16 mouse cellular contexts compared by ENCODE assay signal in genomic region chr1:153219376-153219775, GRCm38 (mm10). TPM values are rescaled to one million over a fixed set of nuclear protein-coding genes. Genes with fewer than 3 reads are reported as not detected.
A peak's percentile ranks its signal among the peaks of the same experiment; 100 is the strongest.
DNase-seq lines count a peak whose midpoint lies in the region; ATAC-seq lines count a peak whose summit lies in the region.
"Had no signal": no experiment of that assay in that cellular context is flagged by ENCODE, and none has a peak within 500 bp of the region (broad histone marks: within the 10 kb centered on the region; RNA-seq: fewer than 3 reads in every experiment).

No protein-coding gene starts in this region.

- ATAC-seq in forebrain, embryonic 11.5 days (replicated peaks; ENCODE audit: low FRiP score) = no peak
- no peak for ATAC-seq in midbrain, embryonic 11.5 days (ENCODE audit: low FRiP score)
- no peak for ATAC-seq in inflammation-experienced regulatory T-cells, adult 6 months
- no peak for ATAC-seq in monocyte, adult 5-6 weeks (replicated peaks; ENCODE audit: insufficient number of reproducible peaks, low FRiP score, low TSS enrichment, poor library complexity, severe bottlenecking)
- ATAC-seq: liver, embryonic 12.5 days had no signal

- H3K4me3 ChIP-seq in forebrain, embryonic 10.5 days = no peak overlapping the region
- no peak overlapping the region for H3K4me3 ChIP-seq in forebrain, embryonic 11.5 days (ENCODE audit: low read depth, low read length)
- no peak overlapping the region for H3K4me3 ChIP-seq in midbrain, embryonic 11.5 days (ENCODE audit: low read depth, low read length)
- no peak overlapping the region for H3K4me3 ChIP-seq in midbrain, embryonic 10.5 days
- H3K4me3 ChIP-seq: liver, embryonic 12.5 days; neural tube, embryonic 13.5 days had no signal

- peaks cover 51% of the 10 kb centered on the region for H3K36me3 ChIP-seq in forebrain, embryonic 10.5 days (replicated peaks)
- H3K36me3 ChIP-seq in forebrain, embryonic 11.5 days (ENCODE audit: control insufficient read depth, insufficient read depth, low read length) = peaks cover 2% of the 10 kb centered on the region; the same call in 1 of the 2 replicates
- H3K36me3 ChIP-seq in midbrain, embryonic 11.5 days (ENCODE audit: control insufficient read depth, insufficient read depth, low read length) = peaks cover 6% of the 10 kb centered on the region
- H3K36me3 ChIP-seq in midbrain, embryonic 10.5 days = peaks cover 49% of the 10 kb centered on the region

- no peak overlapping the region for H3K4me2 ChIP-seq in forebrain, embryonic 11.5 days (ENCODE audit: low read depth, low read length, severe bottlenecking)
- H3K4me2 ChIP-seq in midbrain, embryonic 11.5 days = no peak overlapping the region
- H3K4me2 ChIP-seq: liver, embryonic 12.5 days; neural tube, embryonic 13.5 days had no signal

- 0 out of 2 replicates have a peak overlapping the region, but pooled peaks have one; percentile 30 for H3K27ac ChIP-seq in forebrain, embryonic 10.5 days
- H3K27ac ChIP-seq in forebrain, embryonic 11.5 days (ENCODE audit: low read depth, low read length) = no peak overlapping the region
- H3K27ac ChIP-seq in midbrain, embryonic 11.5 days (ENCODE audit: low read depth, low read length) = no peak overlapping the region
- H3K27ac ChIP-seq in midbrain, embryonic 10.5 days (replicated peaks) = no peak overlapping the region
- H3K27ac ChIP-seq: liver, embryonic 12.5 days; neural tube, embryonic 13.5 days had no signal

- H3K9me3 ChIP-seq in forebrain, embryonic 10.5 days = no peaks in the 10 kb centered on the region
- H3K9me3 ChIP-seq in forebrain, embryonic 11.5 days (ENCODE audit: control insufficient read depth, low read length) = no peaks in the 10 kb centered on the region
- no peaks in the 10 kb centered on the region for H3K9me3 ChIP-seq in midbrain, embryonic 11.5 days (ENCODE audit: control insufficient read depth, low read length)
- no peaks in the 10 kb centered on the region for H3K9me3 ChIP-seq in midbrain, embryonic 10.5 days (replicated peaks)
- H3K9me3 ChIP-seq: liver, embryonic 12.5 days; neural tube, embryonic 13.5 days had no signal

- H3K4me1 ChIP-seq in forebrain, embryonic 10.5 days = 0 out of 2 replicates have a peak, but pooled peaks cover 17% of the 10 kb centered on the region
- H3K4me1 ChIP-seq in forebrain, embryonic 11.5 days (replicated peaks; ENCODE audit: control insufficient read depth, insufficient read depth, low read length) = no peaks in the 10 kb centered on the region
- H3K4me1 ChIP-seq in midbrain, embryonic 11.5 days (ENCODE audit: control insufficient read depth, insufficient read depth, low read length) = peaks cover 2% of the 10 kb centered on the region; the same call in 1 of the 2 replicates
- peaks cover 19% of the 10 kb centered on the region for H3K4me1 ChIP-seq in midbrain, embryonic 10.5 days
- H3K4me1 ChIP-seq: liver, embryonic 12.5 days had no signal

- WGBS in forebrain, embryonic 10.5 days = 71% methylated on average over 9 of the region's 9 CpGs
- WGBS in forebrain, embryonic 11.5 days = 66% methylated on average over 9 of the region's 9 CpGs
- 59% methylated on average over 9 of the region's 9 CpGs for WGBS in midbrain, embryonic 11.5 days
- WGBS in midbrain, embryonic 10.5 days = 64% methylated on average over 9 of the region's 9 CpGs

- no peaks in the 10 kb centered on the region for H3K27me3 ChIP-seq in forebrain, embryonic 10.5 days (ENCODE audit: poor library complexity, severe bottlenecking)
- H3K27me3 ChIP-seq in forebrain, embryonic 11.5 days (ENCODE audit: control insufficient read depth, insufficient read depth, low read length) = no peaks in the 10 kb centered on the region
- H3K27me3 ChIP-seq in midbrain, embryonic 11.5 days (ENCODE audit: control insufficient read depth, insufficient read depth, low read length) = no peaks in the 10 kb centered on the region
- no peaks in the 10 kb centered on the region for H3K27me3 ChIP-seq in midbrain, embryonic 10.5 days (ENCODE audit: low read depth, poor library complexity, severe bottlenecking)
- H3K27me3 ChIP-seq: liver, embryonic 12.5 days; neural tube, embryonic 13.5 days had no signal

- H3K9ac ChIP-seq in forebrain, embryonic 11.5 days (ENCODE audit: low read length) = no peak overlapping the region
- no peak overlapping the region for H3K9ac ChIP-seq in midbrain, embryonic 11.5 days (ENCODE audit: low read length)
- H3K9ac ChIP-seq: liver, embryonic 12.5 days; neural tube, embryonic 13.5 days had no signal

- DNase-seq in forebrain, embryonic 10.5 days (ENCODE audit: extremely low spot score, low spot score) = no peak
- no peak for DNase-seq in forebrain, embryonic 11.5 days (ENCODE audit: low spot score)
- DNase-seq in midbrain, embryonic 11.5 days (ENCODE audit: low spot score, missing footprints) = peak; percentile 62
- no peak for DNase-seq in midbrain, embryonic 10.5 days (ENCODE audit: low spot score)
- DNase-seq in cerebellum, adult 9-11 months = peak; percentile 14
- DNase-seq in gastrocnemius, adult 8-10 months (ENCODE audit: low spot score in 2 of 2) = no peak
- DNase-seq: heart, postnatal 14 days; kidney, postnatal 14 days; left cerebral cortex, postnatal 4 days; lung, postnatal 14 days; retina, postnatal 1 day; thymus, postnatal 14 days had no signal

RNA-seq across cellular contexts. Expression of gene Lamc2, which starts 33.1 kb away (rescaled TPM):
- 1.4 and 1.8 TPM in 2 replicates for polyA plus RNA-seq in forebrain, embryonic 10.5 days (2016; fragmentation: Nextera tagmentation; extraction: Ambion mirVana)
- 0.48 and 0.55 TPM in 2 replicates for polyA plus RNA-seq in forebrain, embryonic 11.5 days (2014; fragmentation: Nextera tagmentation; extraction: Ambion mirVana)
- 0.25 and 0.51 TPM in 2 replicates for polyA plus RNA-seq in midbrain, embryonic 11.5 days (2014; fragmentation: Nextera tagmentation; extraction: Ambion mirVana)
- polyA plus RNA-seq in midbrain, embryonic 10.5 days (2016; fragmentation: Nextera tagmentation; extraction: Ambion mirVana) = 0.40 and 1.1 TPM in 2 replicates
- polyA plus RNA-seq in inflammation-experienced regulatory T-cells, adult 6 months (2017; shearing (Covaris generic)) = 1 to 10 TPM in 1 of 3 experiments, under 1 TPM in 1, not detected in 1; 0.12 to 1.1 TPM
- total RNA-seq in gastrocnemius, adult 8-10 months (2022) = 1 to 10 TPM; 1.8 to 4.9 (median 3.0) TPM
- total RNA-seq in monocyte, adult 5-6 weeks (2017) = not detected in 3 replicates

Comparison
In these comparisons a context has a peak if more than half of its experiments do, and no peak if none do; other contexts are left out.
1. DNase-seq: peak in midbrain, embryonic 11.5 days (single experiment) and cerebellum, adult 9-11 months (single experiment); none in forebrain, embryonic 10.5 days (single experiment), forebrain, embryonic 11.5 days (single experiment), midbrain, embryonic 10.5 days (single experiment) and gastrocnemius, adult 8-10 months (0 of 2).